Mouse (Mus musculus): ENCODE measurements at regions not wholly inside any gene's neighbourhood (a gene's known extent, or its start where the extent isn't known, plus 50 kb on each side); places are given as distances from the start of the nearest gene placed in this dataset.
A peak's percentile ranks its signal among the peaks of the same experiment; 100 is the strongest.

GRCm38 (mm10) chr10:21465362-21465761 lies 88.3 kb downstream of the Aldh8a1 start:
- H3K27me3 ChIP-seq = no peaks in the 10 kb centered on the region
- DNase-seq (peak; percentile 34), ATAC-seq (ENCODE audit: low read depth) (no peak)
- no peak overlapping the region for H3K9ac ChIP-seq
- H3K9me3 ChIP-seq (replicated peaks) = no peaks in the 10 kb centered on the region
- no peaks in the 10 kb centered on the region for H3K4me1 ChIP-seq (replicated peaks)
- H3K4me3 ChIP-seq (replicated peaks) = no peak overlapping the region
- H3K4me2 ChIP-seq = no peak overlapping the region
- H3K36me3 ChIP-seq = no peaks in the 10 kb centered on the region
- no peak overlapping the region for H3K27ac ChIP-seq
- WGBS (ENCODE audit: insufficient replicate concordance) = 4% methylated on average over 15 of the region's 15 CpGs

GRCm38 (mm10) chr10:21465806-21466377 lies 88.8 kb downstream of the Aldh8a1 start:
- Histone ChIP-seq H3K27me3 (no peaks in the 10 kb centered on the region), H3K9ac (no peak overlapping the region), H3K4me2 (no peak overlapping the region), H3K36me3 (no peaks in the 10 kb centered on the region), H3K27ac (no peak overlapping the region), H3K4me3 (replicated peaks) (no peak overlapping the region), H3K9me3 (replicated peaks) (no peaks in the 10 kb centered on the region), H3K4me1 (replicated peaks) (no peaks in the 10 kb centered on the region)
- ATAC-seq (ENCODE audit: low read depth) (no peak), DNase-seq (no peak)
- WGBS (ENCODE audit: insufficient replicate concordance) = 61% methylated on average over 7 of the region's 7 CpGs

- Histone ChIP-seq H3K36me3 (no peaks in the 10 kb centered on the region), H3K27me3 (no peaks in the 10 kb centered on the region), H3K9ac (no peak overlapping the region), H3K4me2 (no peak overlapping the region), H3K27ac (no peak overlapping the region), H3K9me3 (replicated peaks) (no peaks in the 10 kb centered on the region), H3K4me1 (replicated peaks) (no peaks in the 10 kb centered on the region), H3K4me3 (replicated peaks) (no peak overlapping the region)
- no peak for DNase-seq
- WGBS (ENCODE audit: insufficient replicate concordance) = 41% methylated on average over 4 of the region's 4 CpGs
- ATAC-seq (ENCODE audit: low read depth) = no peak
These were observed 90.5 kb downstream of the Aldh8a1 start for GRCm38 (mm10) chr10:21467425-21468085.

- Histone ChIP-seq H3K27ac (no peak overlapping the region), H3K36me3 (no peaks in the 10 kb centered on the region), H3K9ac (no peak overlapping the region), H3K4me3 (replicated peaks) (no peak overlapping the region), H3K27me3 (no peaks in the 10 kb centered on the region), H3K4me1 (replicated peaks) (no peaks in the 10 kb centered on the region), H3K9me3 (replicated peaks) (no peaks in the 10 kb centered on the region), H3K4me2 (no peak overlapping the region)
- ATAC-seq (ENCODE audit: low read depth) (no peak), DNase-seq (no peak)
- WGBS (ENCODE audit: insufficient replicate concordance) = 75% methylated on average over 10 of the region's 10 CpGs
These were observed 91.3 kb downstream of the Aldh8a1 start for GRCm38 (mm10) chr10:21468421-21468820.

- Histone ChIP-seq H3K9me3 (replicated peaks) (no peaks in the 10 kb centered on the region), H3K27ac (no peak overlapping the region), H3K4me2 (no peak overlapping the region), H3K27me3 (no peaks in the 10 kb centered on the region), H3K4me3 (replicated peaks) (no peak overlapping the region), H3K9ac (no peak overlapping the region), H3K36me3 (no peaks in the 10 kb centered on the region), H3K4me1 (replicated peaks) (no peaks in the 10 kb centered on the region)
- no peak for ATAC-seq (ENCODE audit: low read depth)
- DNase-seq = no peak
- WGBS (ENCODE audit: insufficient replicate concordance) = 20% methylated on average over 1 of the region's 1 CpGs
These were observed 92.9 kb downstream of the Aldh8a1 start for GRCm38 (mm10) chr10:21469961-21470360.

GRCm38 (mm10) chr10:21470589-21470988 lies 93.5 kb downstream of the Aldh8a1 start:
- Histone ChIP-seq H3K27ac (no peak overlapping the region), H3K36me3 (no peaks in the 10 kb centered on the region), H3K4me2 (no peak overlapping the region), H3K9ac (no peak overlapping the region), H3K4me1 (replicated peaks) (no peaks in the 10 kb centered on the region), H3K27me3 (no peaks in the 10 kb centered on the region), H3K9me3 (replicated peaks) (no peaks in the 10 kb centered on the region), H3K4me3 (replicated peaks) (no peak overlapping the region)
- DNase-seq (no peak), ATAC-seq (ENCODE audit: low read depth) (no peak)
- WGBS (ENCODE audit: insufficient replicate concordance) = 63% methylated on average over 20 of the region's 20 CpGs

- H3K9me3 ChIP-seq (replicated peaks) = no peaks in the 10 kb centered on the region
- no peaks in the 10 kb centered on the region for H3K4me1 ChIP-seq (replicated peaks)
- ATAC-seq (ENCODE audit: low read depth) = no peak
- H3K27ac ChIP-seq = no peak overlapping the region
- no peaks in the 10 kb centered on the region; the same call in 1 of the 2 replicates for H3K27me3 ChIP-seq
- no peaks in the 10 kb centered on the region for H3K36me3 ChIP-seq
- H3K9ac ChIP-seq = no peak overlapping the region
- no peak for DNase-seq
- H3K4me3 ChIP-seq (replicated peaks) = no peak overlapping the region
- no peak overlapping the region for H3K4me2 ChIP-seq
- WGBS (ENCODE audit: insufficient replicate concordance) = 66% methylated on average over 7 of the region's 7 CpGs
These were observed 97.2 kb downstream of the Aldh8a1 start for GRCm38 (mm10) chr10:21474242-21474641.

- no peak overlapping the region for H3K27ac ChIP-seq
- H3K4me2 ChIP-seq = no peak overlapping the region
- no peaks in the 10 kb centered on the region for H3K4me1 ChIP-seq (replicated peaks)
- H3K4me3 ChIP-seq (replicated peaks) = no peak overlapping the region
- 65% methylated on average over 3 of the region's 3 CpGs for WGBS (ENCODE audit: insufficient replicate concordance)
- no peak for ATAC-seq (ENCODE audit: low read depth)
- H3K36me3 ChIP-seq = no peaks in the 10 kb centered on the region
- no peak for DNase-seq
- no peak overlapping the region for H3K9ac ChIP-seq
- H3K9me3 ChIP-seq (replicated peaks) = no peaks in the 10 kb centered on the region
- no peaks in the 10 kb centered on the region; the same call in 1 of the 2 replicates for H3K27me3 ChIP-seq
These were observed 100.9 kb downstream of the Aldh8a1 start for GRCm38 (mm10) chr10:21478004-21478403.

- WGBS (ENCODE audit: insufficient replicate concordance) = 12% methylated on average over 3 of the region's 3 CpGs
- H3K4me1 ChIP-seq (replicated peaks) = no peaks in the 10 kb centered on the region
These were observed 102.3 kb downstream of the Aldh8a1 start for GRCm38 (mm10) chr10:21479403-21479802.

GRCm38 (mm10) chr10:21481255-21481654 lies 104.2 kb downstream of the Aldh8a1 start:
- Histone ChIP-seq H3K4me3 (replicated peaks) (no peak overlapping the region), H3K4me2 (no peak overlapping the region), H3K27me3 (no peaks in the 10 kb centered on the region; the same call in 1 of the 2 replicates), H3K36me3 (no peaks in the 10 kb centered on the region), H3K9me3 (replicated peaks) (no peaks in the 10 kb centered on the region), H3K27ac (no peak overlapping the region), H3K4me1 (replicated peaks) (no peaks in the 10 kb centered on the region), H3K9ac (no peak overlapping the region)
- 77% methylated on average over 3 of the region's 3 CpGs for WGBS (ENCODE audit: insufficient replicate concordance)
- DNase-seq (no peak), ATAC-seq (ENCODE audit: low read depth) (no peak)

More at GRCm38 (mm10) chr10:21479403-21479802, 102.3 kb downstream of the Aldh8a1 start:
- Histone ChIP-seq H3K36me3 (no peaks in the 10 kb centered on the region), H3K9me3 (replicated peaks) (no peaks in the 10 kb centered on the region), H3K27me3 (no peaks in the 10 kb centered on the region; the same call in 1 of the 2 replicates), H3K4me3 (replicated peaks) (no peak overlapping the region), H3K27ac (no peak overlapping the region), H3K4me2 (no peak overlapping the region), H3K9ac (no peak overlapping the region)
- ATAC-seq (ENCODE audit: low read depth) (peak; percentile 55), DNase-seq (no peak)

GRCm38 (mm10) chr10:21482055-21482454 lies 105.0 kb downstream of the Aldh8a1 start:
- Histone ChIP-seq H3K4me3 (replicated peaks) (no peak overlapping the region), H3K27me3 (no peaks in the 10 kb centered on the region), H3K4me2 (no peak overlapping the region), H3K9ac (no peak overlapping the region), H3K27ac (no peak overlapping the region), H3K36me3 (no peaks in the 10 kb centered on the region), H3K4me1 (replicated peaks) (no peaks in the 10 kb centered on the region), H3K9me3 (replicated peaks) (no peaks in the 10 kb centered on the region)
- ATAC-seq (ENCODE audit: low read depth) (peak; percentile 74), DNase-seq (no peak)
- 16% methylated on average over 4 of the region's 4 CpGs for WGBS (ENCODE audit: insufficient replicate concordance)

- H3K4me2 ChIP-seq = no peak overlapping the region
- H3K4me1 ChIP-seq (replicated peaks) = no peaks in the 10 kb centered on the region
- ATAC-seq (ENCODE audit: low read depth) (no peak), DNase-seq (no peak)
- WGBS (ENCODE audit: insufficient replicate concordance) = 74% methylated on average over 9 of the region's 9 CpGs
- H3K9ac ChIP-seq = no peak overlapping the region
- H3K4me3 ChIP-seq (replicated peaks) = no peak overlapping the region
- H3K36me3 ChIP-seq = no peaks in the 10 kb centered on the region
- H3K9me3 ChIP-seq (replicated peaks) = no peaks in the 10 kb centered on the region
- no peaks in the 10 kb centered on the region for H3K27me3 ChIP-seq
- H3K27ac ChIP-seq = no peak overlapping the region
These were observed 105.6 kb downstream of the Aldh8a1 start for GRCm38 (mm10) chr10:21482659-21483058.
